Mouse (Mus musculus) urinary bladder, adult 18-20 months (tissue): ENCODE data around the gene Rptor.

Source experiments
- DNase-seq, 2 experiments: peaks; one replicate each; pipeline ENCODE4 v3.0.0; 2022; ENCODE audit warnings: low spot score in 2 of 2, mixed read lengths in 2 of 2

Rptor gene

GRCm38 (mm10) chr11:119603527-119603905, 811 bp downstream of the Rptor start:
- no peak for DNase-seq

GRCm38 (mm10) chr11:119607464-119607863, 4.8 kb downstream of the Rptor start:
- no peak for DNase-seq

GRCm38 (mm10) chr11:119611496-119611895, 8.8 kb downstream of the Rptor start:
- no peak for DNase-seq

- no peak for DNase-seq
These were observed 9.5 kb downstream of the Rptor start for GRCm38 (mm10) chr11:119612179-119612578.

GRCm38 (mm10) chr11:119615087-119615486, 12.4 kb downstream of the Rptor start:
- DNase-seq = no peak

- DNase-seq = no peak
These were observed 16.1 kb downstream of the Rptor start for GRCm38 (mm10) chr11:119618763-119619162.

GRCm38 (mm10) chr11:119621266-119621665, 18.6 kb downstream of the Rptor start:
- no peak for DNase-seq

- DNase-seq = no peak
These were observed 21.1 kb downstream of the Rptor start for GRCm38 (mm10) chr11:119623800-119624199.

GRCm38 (mm10) chr11:119624401-119624800, 21.7 kb downstream of the Rptor start:
- DNase-seq = no peak

- no peak for DNase-seq
These were observed 22.2 kb downstream of the Rptor start for GRCm38 (mm10) chr11:119624955-119625354.

- DNase-seq = no peak
These were observed 22.8 kb downstream of the Rptor start for GRCm38 (mm10) chr11:119625476-119625875.

GRCm38 (mm10) chr11:119625943-119626342, 23.2 kb downstream of the Rptor start:
- no peak for DNase-seq

- no peak for DNase-seq
These were observed 24.5 kb downstream of the Rptor start for GRCm38 (mm10) chr11:119627243-119627642.

- DNase-seq = no peak
These were observed 26.4 kb downstream of the Rptor start for GRCm38 (mm10) chr11:119629072-119629471.

- DNase-seq = no peak
These were observed 27.6 kb downstream of the Rptor start for GRCm38 (mm10) chr11:119630329-119630728.

GRCm38 (mm10) chr11:119631222-119631870, 28.6 kb downstream of the Rptor start:
- no peak for DNase-seq

GRCm38 (mm10) chr11:119636371-119636883, 33.7 kb downstream of the Rptor start:
- no peak for DNase-seq

- no peak for DNase-seq
These were observed 34.8 kb downstream of the Rptor start for GRCm38 (mm10) chr11:119637519-119637918.

- DNase-seq = no peak
These were observed 37.8 kb downstream of the Rptor start for GRCm38 (mm10) chr11:119640491-119640890.

GRCm38 (mm10) chr11:119641831-119642381, 39.2 kb downstream of the Rptor start:
- no peak for DNase-seq

- DNase-seq = no peak
These were observed 40.6 kb downstream of the Rptor start for GRCm38 (mm10) chr11:119643347-119643746.

- no peak for DNase-seq
These were observed 41.4 kb downstream of the Rptor start for GRCm38 (mm10) chr11:119644140-119644539.

GRCm38 (mm10) chr11:119644612-119645379, 42.1 kb downstream of the Rptor start:
- DNase-seq = no peak
